Mouse (Mus musculus): ENCODE data around the gene Adra2c. TPM values are rescaled to one million over a fixed set of nuclear protein-coding genes. Genes with fewer than 3 reads are reported as not detected.

Gene Adra2c
- polyA plus RNA-seq, 1 experiment from 2014 or later, result 0.71 TPM

GRCm38 (mm10) chr5:35267486-35267885, 10.6 kb upstream of the Adra2c start:
- Histone ChIP-seq H3K9ac (replicated peaks; ENCODE audit: low read depth, low read length) (no peak overlapping the region), H3K27ac (ENCODE audit: low read length) (peak overlapping the region; percentile 50), H3K4me3 (replicated peaks; ENCODE audit: low read length) (no peak overlapping the region), H3K36me3 (ENCODE audit: control insufficient read depth, insufficient read depth) (no peaks in the 10 kb centered on the region), H3K9me3 (ENCODE audit: control insufficient read depth, low read length) (no peaks in the 10 kb centered on the region), H3K27me3 (replicated peaks; ENCODE audit: control insufficient read depth, insufficient read depth, low read length) (no peaks in the 10 kb centered on the region), H3K4me2 (ENCODE audit: low read length) (no peak overlapping the region), H3K4me1 (replicated peaks; ENCODE audit: control insufficient read depth, insufficient read depth, low read length) (peaks cover 15% of the 10 kb centered on the region)
- 10% methylated on average over 7 of the region's 7 CpGs for WGBS
- ATAC-seq, result peak; percentile 96

DNA sequence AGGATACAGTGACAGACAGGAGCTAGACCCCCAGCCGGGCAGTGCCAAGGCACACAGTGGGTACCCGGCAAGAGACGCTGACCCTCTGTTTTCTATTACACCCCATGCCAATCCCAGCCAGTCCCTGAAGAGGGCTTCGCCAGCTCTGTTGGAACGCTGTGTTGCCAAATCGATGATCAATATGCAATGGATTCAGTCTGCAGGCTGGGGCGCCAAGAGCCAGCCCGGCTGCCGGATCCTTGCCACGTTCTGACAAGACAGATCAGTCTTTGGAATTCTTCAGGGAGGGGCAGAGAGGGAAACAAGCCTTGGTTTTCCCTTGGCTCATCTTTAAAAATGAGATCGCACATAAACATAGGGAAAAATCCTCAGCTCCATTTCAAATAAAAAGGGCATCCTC, 2.8 kb upstream of the Adra2c start:
- H3K9ac ChIP-seq (replicated peaks; ENCODE audit: low read depth, low read length), result no peak overlapping the region
- no peaks in the 10 kb centered on the region for H3K9me3 ChIP-seq (ENCODE audit: control insufficient read depth, low read length)
- H3K4me2 ChIP-seq (ENCODE audit: low read length), result no peak overlapping the region
- no peak overlapping the region for H3K27ac ChIP-seq (ENCODE audit: low read length)
- no peak overlapping the region for H3K4me3 ChIP-seq (replicated peaks; ENCODE audit: low read length)
- peaks cover 15% of the 10 kb centered on the region for H3K4me1 ChIP-seq (replicated peaks; ENCODE audit: control insufficient read depth, insufficient read depth, low read length)
- WGBS, result 52% methylated on average over 11 of the region's 11 CpGs
- H3K36me3 ChIP-seq (ENCODE audit: control insufficient read depth, insufficient read depth), result no peaks in the 10 kb centered on the region
- peaks cover 36% of the 10 kb centered on the region for H3K27me3 ChIP-seq (replicated peaks; ENCODE audit: control insufficient read depth, insufficient read depth, low read length)
- peak; percentile 9; the same call in 1 of the 2 replicates for ATAC-seq

GRCm38 (mm10) chr5:35278741-35279695, 899 bp downstream of the Adra2c start:
- WGBS, result under 1% methylated on average over 98 of the region's 118 CpGs

GRCm38 (mm10) chr5:35279696-35280001, 1.5 kb downstream of the Adra2c start:
- ATAC-seq, result 0 out of 2 replicates have a peak, but pooled peaks have one; percentile 2
- Histone ChIP-seq H3K4me1 (replicated peaks; ENCODE audit: control insufficient read depth, insufficient read depth, low read length) (peaks cover 18% of the 10 kb centered on the region), H3K27ac (ENCODE audit: low read length) (no peak overlapping the region), H3K36me3 (ENCODE audit: control insufficient read depth, insufficient read depth) (no peaks in the 10 kb centered on the region), H3K9me3 (ENCODE audit: control insufficient read depth, low read length) (no peaks in the 10 kb centered on the region), H3K9ac (replicated peaks; ENCODE audit: low read depth, low read length) (peak overlapping the region; percentile 47), H3K27me3 (replicated peaks; ENCODE audit: control insufficient read depth, insufficient read depth, low read length) (peaks cover 57% of the 10 kb centered on the region), H3K4me2 (ENCODE audit: low read length) (peak overlapping the region; percentile 73), H3K4me3 (replicated peaks; ENCODE audit: low read length) (peak overlapping the region; percentile 57)
- under 1% methylated on average over 42 of the region's 49 CpGs for WGBS

More at GRCm38 (mm10) chr5:35278741-35279695, 899 bp downstream of the Adra2c start:
- peak; percentile 57 for ATAC-seq
- Histone ChIP-seq H3K9me3 (ENCODE audit: control insufficient read depth, low read length) (no peaks in the 10 kb centered on the region), H3K9ac (replicated peaks; ENCODE audit: low read depth, low read length) (peak overlapping the region; percentile 47), H3K27me3 (replicated peaks; ENCODE audit: control insufficient read depth, insufficient read depth, low read length) (peaks cover 57% of the 10 kb centered on the region), H3K27ac (ENCODE audit: low read length) (0 out of 2 replicates have a peak overlapping the region, but pooled peaks have one; percentile 11), H3K4me3 (replicated peaks; ENCODE audit: low read length) (peak overlapping the region; percentile 57), H3K36me3 (ENCODE audit: control insufficient read depth, insufficient read depth) (no peaks in the 10 kb centered on the region), H3K4me2 (ENCODE audit: low read length) (peak overlapping the region; percentile 73), H3K4me1 (replicated peaks; ENCODE audit: control insufficient read depth, insufficient read depth, low read length) (peaks cover 18% of the 10 kb centered on the region)

GRCm38 (mm10) chr5:35280002-35280782, 2.1 kb downstream of the Adra2c start:
- no peaks in the 10 kb centered on the region for H3K9me3 ChIP-seq (ENCODE audit: control insufficient read depth, low read length)
- 4% methylated on average over 73 of the region's 75 CpGs for WGBS
- peak overlapping the region; percentile 47 for H3K9ac ChIP-seq (replicated peaks; ENCODE audit: low read depth, low read length)
- peaks cover 17% of the 10 kb centered on the region for H3K4me1 ChIP-seq (replicated peaks; ENCODE audit: control insufficient read depth, insufficient read depth, low read length)
- H3K4me3 ChIP-seq (replicated peaks; ENCODE audit: low read length), result peak overlapping the region; percentile 57
- peaks cover 57% of the 10 kb centered on the region for H3K27me3 ChIP-seq (replicated peaks; ENCODE audit: control insufficient read depth, insufficient read depth, low read length)
- H3K4me2 ChIP-seq (ENCODE audit: low read length), result peak overlapping the region; percentile 73
- H3K27ac ChIP-seq (ENCODE audit: low read length), result no peak overlapping the region
- H3K36me3 ChIP-seq (ENCODE audit: control insufficient read depth, insufficient read depth), result no peaks in the 10 kb centered on the region
- ATAC-seq, result peak; percentile 64

DNA sequence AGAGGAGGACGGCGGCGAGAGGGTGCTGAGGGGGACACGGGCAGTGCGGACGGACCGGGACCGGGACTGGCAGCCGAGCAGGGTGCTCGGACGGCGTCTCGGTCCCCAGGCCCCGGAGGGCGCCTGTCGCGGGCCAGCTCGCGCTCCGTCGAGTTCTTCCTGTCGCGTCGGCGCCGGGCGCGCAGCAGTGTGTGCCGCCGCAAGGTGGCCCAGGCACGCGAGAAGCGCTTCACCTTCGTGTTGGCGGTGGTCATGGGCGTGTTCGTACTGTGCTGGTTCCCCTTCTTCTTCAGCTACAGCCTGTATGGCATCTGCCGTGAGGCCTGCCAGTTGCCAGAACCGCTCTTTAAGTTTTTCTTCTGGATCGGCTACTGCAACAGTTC, 2.7 kb downstream of the Adra2c start:
- peak; percentile 18 for ATAC-seq
- WGBS, result 5% methylated on average over 36 of the region's 40 CpGs
- Histone ChIP-seq H3K4me1 (replicated peaks; ENCODE audit: control insufficient read depth, insufficient read depth, low read length) (peaks cover 16% of the 10 kb centered on the region), H3K9ac (replicated peaks; ENCODE audit: low read depth, low read length) (no peak overlapping the region), H3K4me3 (replicated peaks; ENCODE audit: low read length) (peak overlapping the region; percentile 57), H3K4me2 (ENCODE audit: low read length) (peak overlapping the region; percentile 73), H3K27me3 (replicated peaks; ENCODE audit: control insufficient read depth, insufficient read depth, low read length) (peaks cover 57% of the 10 kb centered on the region), H3K27ac (ENCODE audit: low read length) (no peak overlapping the region), H3K36me3 (ENCODE audit: control insufficient read depth, insufficient read depth) (no peaks in the 10 kb centered on the region), H3K9me3 (ENCODE audit: control insufficient read depth, low read length) (no peaks in the 10 kb centered on the region)

- H3K27ac ChIP-seq (ENCODE audit: low read length), result no peak overlapping the region
- ATAC-seq, result no peak
- no peaks in the 10 kb centered on the region for H3K9me3 ChIP-seq (ENCODE audit: control insufficient read depth, low read length)
- no peaks in the 10 kb centered on the region for H3K36me3 ChIP-seq (ENCODE audit: control insufficient read depth, insufficient read depth)
- H3K4me2 ChIP-seq (ENCODE audit: low read length), result no peak overlapping the region
- WGBS, result 28% methylated on average over 3 of the region's 3 CpGs
- no peak overlapping the region for H3K9ac ChIP-seq (replicated peaks; ENCODE audit: low read depth, low read length)
- 0 out of 2 replicates have a peak, but pooled peaks cover 2% of the 10 kb centered on the region for H3K4me1 ChIP-seq (replicated peaks; ENCODE audit: control insufficient read depth, insufficient read depth, low read length)
- H3K27me3 ChIP-seq (replicated peaks; ENCODE audit: control insufficient read depth, insufficient read depth, low read length), result peaks cover 22% of the 10 kb centered on the region
- no peak overlapping the region for H3K4me3 ChIP-seq (replicated peaks; ENCODE audit: low read length)
Observed at GRCm38 (mm10) chr5:35285281-35285680, 7.2 kb downstream of the Adra2c start.

DNA sequence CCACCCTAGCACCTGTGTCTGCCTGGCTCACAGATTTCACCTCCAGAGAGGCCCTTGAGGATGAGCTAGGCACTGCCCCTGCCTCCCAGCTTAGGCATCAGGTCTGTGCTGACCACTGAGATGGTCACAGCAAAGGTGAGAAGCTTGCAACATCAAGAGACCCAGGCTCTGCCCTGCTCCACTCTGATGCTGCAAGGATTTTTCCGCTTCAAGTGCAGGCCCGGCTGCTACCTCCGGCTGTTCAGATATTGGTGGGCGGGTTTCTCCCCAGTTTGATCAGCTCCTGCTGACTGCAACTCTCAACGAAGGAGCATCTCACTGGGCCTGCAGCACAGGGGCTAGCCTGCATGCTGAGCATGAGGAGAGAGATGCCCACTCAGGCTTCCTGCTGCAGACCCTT, 8.1 kb downstream of the Adra2c start:
- no peak overlapping the region for H3K4me2 ChIP-seq (ENCODE audit: low read length)
- no peak overlapping the region for H3K27ac ChIP-seq (ENCODE audit: low read length)
- WGBS, result 70% methylated on average over 5 of the region's 5 CpGs
- no peak overlapping the region for H3K4me3 ChIP-seq (replicated peaks; ENCODE audit: low read length)
- no peaks in the 10 kb centered on the region for H3K36me3 ChIP-seq (ENCODE audit: control insufficient read depth, insufficient read depth)
- no peaks in the 10 kb centered on the region for H3K9me3 ChIP-seq (ENCODE audit: control insufficient read depth, low read length)
- no peaks in the 10 kb centered on the region for H3K4me1 ChIP-seq (replicated peaks; ENCODE audit: control insufficient read depth, insufficient read depth, low read length)
- H3K27me3 ChIP-seq (replicated peaks; ENCODE audit: control insufficient read depth, insufficient read depth, low read length), result peaks cover 13% of the 10 kb centered on the region
- no peak overlapping the region for H3K9ac ChIP-seq (replicated peaks; ENCODE audit: low read depth, low read length)
- ATAC-seq, result no peak

DNA sequence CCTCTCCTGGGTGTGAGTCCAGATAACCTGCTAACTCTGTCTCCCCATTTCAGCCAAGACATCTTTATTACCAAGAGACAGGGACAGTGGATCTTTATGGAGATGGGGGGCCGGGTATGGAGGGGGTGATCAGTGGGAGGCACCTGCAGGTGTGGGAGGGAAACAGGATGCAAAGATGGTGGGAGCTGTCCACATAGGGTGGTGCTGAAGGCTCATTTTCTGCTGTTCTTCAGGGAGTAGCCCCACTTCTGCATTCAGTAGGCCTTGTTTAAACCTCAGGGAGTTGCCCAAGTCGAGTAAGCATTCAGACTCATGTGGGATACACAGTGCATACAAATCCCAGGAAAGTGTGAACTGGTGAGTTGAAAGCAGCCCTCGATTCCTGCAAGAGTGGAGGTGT, 21.5 kb downstream of the Adra2c start:
- H3K36me3 ChIP-seq (ENCODE audit: control insufficient read depth, insufficient read depth), result no peaks in the 10 kb centered on the region
- 25% methylated on average over 3 of the region's 3 CpGs for WGBS
- H3K27me3 ChIP-seq (replicated peaks; ENCODE audit: control insufficient read depth, insufficient read depth, low read length), result no peaks in the 10 kb centered on the region
- no peaks in the 10 kb centered on the region; the same call in 1 of the 2 replicates for H3K4me1 ChIP-seq (replicated peaks; ENCODE audit: control insufficient read depth, insufficient read depth, low read length)
- H3K9ac ChIP-seq (replicated peaks; ENCODE audit: low read depth, low read length), result no peak overlapping the region
- no peak overlapping the region for H3K27ac ChIP-seq (ENCODE audit: low read length)
- H3K4me2 ChIP-seq (ENCODE audit: low read length), result no peak overlapping the region
- H3K9me3 ChIP-seq (ENCODE audit: control insufficient read depth, low read length), result no peaks in the 10 kb centered on the region
- H3K4me3 ChIP-seq (replicated peaks; ENCODE audit: low read length), result no peak overlapping the region
- no peak for ATAC-seq
